Mouse (Mus musculus) stomach, postnatal 0 days (tissue): ENCODE data around the gene Kif28. TPM values are rescaled to one million over a fixed set of nuclear protein-coding genes. Genes with fewer than 3 reads are reported as not detected.

ENCODE experiments used
- ATAC-seq: fragments of 200-750 bp; cut with Nextera tagmentation; 2 replicates; pipeline ENCODE4 v1.8.0; 2017; ENCODE audit not compliant: low FRiP score, low TSS enrichment
- DNase-seq: peaks from one replicate; pipeline ENCODE4 v3.0.0-alpha.2; 2016; ENCODE audit warnings: low spot score
- H3K27ac ChIP-seq: fragments of 300-500 bp; sonication (generic); replicated peaks from 2 replicates; pipeline ENCODE4 v1.5.1; 2014; ENCODE audit warnings: mild to moderate bottlenecking, control low read depth
- H3K27me3 ChIP-seq: fragments of 300-500 bp; sonication (generic); 2 replicates; pipeline ENCODE4 v1.6.1; 2014; ENCODE audit warnings: low read length; ENCODE audit not compliant: control insufficient read depth, insufficient read depth
- H3K36me3 ChIP-seq: fragments of 300-500 bp; sonication (generic); 2 replicates; pipeline ENCODE4 v1.6.1; 2014; ENCODE audit warnings: low read length, mixed read lengths; ENCODE audit not compliant: control insufficient read depth, insufficient read depth
- H3K4me1 ChIP-seq: fragments of 300-500 bp; sonication (generic); replicated peaks from 2 replicates; pipeline ENCODE4 v1.6.1; 2014; ENCODE audit warnings: antibody characterized with exemption; ENCODE audit not compliant: control insufficient read depth, insufficient read depth
- H3K4me2 ChIP-seq: fragments of 300-500 bp; sonication (generic); replicated peaks from 2 replicates; pipeline ENCODE4 v1.6.1; 2014; ENCODE audit warnings: low read depth, mild to moderate bottlenecking, control low read depth, moderate library complexity
- H3K4me3 ChIP-seq: fragments of 300-500 bp; sonication (generic); 2 replicates; pipeline ENCODE4 v1.5.1; 2014; ENCODE audit warnings: low read depth, low read length, control low read depth
- H3K9ac ChIP-seq: fragments of 300-500 bp; sonication (generic); 2 replicates; pipeline ENCODE4 v1.6.1; 2014; ENCODE audit warnings: mild to moderate bottlenecking, low read length, control low read depth, mixed read lengths
- H3K9me3 ChIP-seq: fragments of 300-500 bp; sonication (generic); 2 replicates; pipeline ENCODE4 v1.6.1; 2016; ENCODE audit warnings: low read length; ENCODE audit not compliant: control insufficient read depth
- CTCF ChIP-seq: IDR thresholded peaks from 2 replicates; pipeline ENCODE4 v1.5.1; 2016; ENCODE audit warnings: antibody characterized with exemption, low read depth, mild to moderate bottlenecking, moderate library complexity
- EP300 ChIP-seq: optimal IDR thresholded peaks from 2 replicates; pipeline ENCODE3; 2016; ENCODE audit warnings: antibody characterized with exemption
- WGBS: fragments of 180-500 bp; shearing (Covaris S2); extraction: QIAGEN DNeasy Blood & Tissue Kit; methylation state at CpG from one replicate; pipeline ENCODE4 v1.1.7; 2014; 5-methylcytosine and 5-hydroxymethylcytosine counted together
- polyA plus RNA-seq: library from polyadenylated mRNA; unstranded; fragments of >200 nt; fragmentation: Nextera tagmentation; extraction: Ambion mirVana; gene quantifications from 2 replicates; pipeline ENCODE4 v1.2.1, GENCODE M21; 2015

Gene Kif28
- polyA plus RNA-seq, 1 experiment from 2014 or later: not detected

GRCm38 (mm10) chr1:179760086-179760485 is 15.0 kb upstream of the Kif28 start:
- Histone ChIP-seq H3K27ac (no peak overlapping the region), H3K4me3 (no peak overlapping the region), H3K36me3 (peaks cover 18% of the 10 kb centered on the region)

GRCm38 (mm10) chr1:179756477-179756876 is 11.4 kb upstream of the Kif28 start:
- DNase-seq (no peak), ATAC-seq (no peak)
- TF ChIP-seq EP300: no peak
- no peak for TF ChIP-seq CTCF
- Histone ChIP-seq H3K4me3 (no peak overlapping the region), H3K27me3 (no peaks in the 10 kb centered on the region), H3K9me3 (no peaks in the 10 kb centered on the region), H3K4me2 (no peak overlapping the region), H3K27ac (no peak overlapping the region), H3K9ac (no peak overlapping the region), H3K4me1 (no peaks in the 10 kb centered on the region), H3K36me3 (peaks cover 28% of the 10 kb centered on the region)

More at GRCm38 (mm10) chr1:179760086-179760485, 15.0 kb upstream of the Kif28 start:
- WGBS: 93% methylated on average over 5 of the region's 5 CpGs
- H3K4me1 ChIP-seq: no peaks in the 10 kb centered on the region
- no peak overlapping the region for H3K9ac ChIP-seq
- DNase-seq (no peak), ATAC-seq (no peak)
- no peaks in the 10 kb centered on the region for H3K27me3 ChIP-seq
- H3K4me2 ChIP-seq: no peak overlapping the region
- TF ChIP-seq EP300 (no peak), CTCF (no peak)
- no peaks in the 10 kb centered on the region for H3K9me3 ChIP-seq

GRCm38 (mm10) chr1:179753006-179753405 is 7.9 kb upstream of the Kif28 start:
- Histone ChIP-seq H3K36me3 (peaks cover 21% of the 10 kb centered on the region), H3K4me3 (no peak overlapping the region), H3K9ac (no peak overlapping the region), H3K4me1 (no peaks in the 10 kb centered on the region), H3K9me3 (no peaks in the 10 kb centered on the region), H3K27ac (no peak overlapping the region), H3K4me2 (no peak overlapping the region), H3K27me3 (no peaks in the 10 kb centered on the region)
- TF ChIP-seq EP300 (no peak), CTCF (no peak)
- WGBS: 90% methylated on average over 8 of the region's 8 CpGs
- DNase-seq: no peak
- ATAC-seq: no peak

DNA sequence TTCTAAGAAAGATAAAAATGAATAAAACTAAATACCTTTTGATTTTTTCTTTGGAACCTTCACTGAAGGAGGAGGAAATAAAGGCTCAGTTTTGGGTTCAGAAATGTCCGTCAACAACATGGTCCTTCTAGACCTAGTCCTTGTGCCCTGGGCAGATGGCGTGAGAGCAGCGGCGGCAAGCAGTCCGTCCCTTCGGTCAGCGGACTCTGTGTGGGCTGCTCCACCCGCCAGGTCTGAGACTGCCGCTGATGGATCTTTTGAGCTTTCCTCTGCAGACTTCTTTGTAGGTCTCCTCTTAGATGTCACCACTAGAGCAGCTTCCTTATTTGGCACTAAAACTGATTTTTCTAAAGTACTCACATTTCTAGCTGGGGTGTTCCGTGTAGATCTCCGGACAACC is 7.2 kb upstream of the Kif28 start:
- H3K36me3 ChIP-seq: peaks cover 23% of the 10 kb centered on the region
- no peaks in the 10 kb centered on the region for H3K27me3 ChIP-seq
- DNase-seq (no peak), ATAC-seq (no peak)
- H3K4me1 ChIP-seq: no peaks in the 10 kb centered on the region
- WGBS: 96% methylated on average over 11 of the region's 11 CpGs
- H3K4me2 ChIP-seq: no peak overlapping the region
- H3K9me3 ChIP-seq: no peaks in the 10 kb centered on the region
- no peak overlapping the region for H3K4me3 ChIP-seq
- no peak overlapping the region for H3K27ac ChIP-seq
- no peak for TF ChIP-seq EP300
- H3K9ac ChIP-seq: no peak overlapping the region

GRCm38 (mm10) chr1:179743593-179744193 is 1.4 kb downstream of the Kif28 start:
- no peak overlapping the region for H3K27ac ChIP-seq
- whole genome bisulfite sequencing: 63% methylated on average over 4 of the region's 4 CpGs

DNA sequence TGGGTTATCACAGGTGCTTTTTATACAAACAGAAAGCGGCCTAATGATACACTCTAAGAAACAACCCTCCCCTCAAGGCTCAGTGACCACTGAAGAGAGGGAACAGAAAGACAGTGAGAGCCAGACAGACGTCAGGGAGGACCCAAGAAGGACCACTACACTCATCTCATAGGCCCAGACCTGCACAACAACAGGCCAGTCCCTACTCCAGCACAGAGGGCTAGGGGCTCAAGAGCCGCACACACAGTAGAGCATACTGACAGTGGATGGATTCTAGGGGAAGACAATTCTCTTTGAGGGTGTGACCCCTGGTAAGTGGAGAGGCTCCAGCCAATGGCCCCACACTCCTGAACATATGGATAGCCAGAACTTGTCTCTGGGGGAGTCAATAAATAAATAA is 8.6 kb downstream of the Kif28 start:
- WGBS: 91% methylated on average over 3 of the region's 3 CpGs
- H3K9ac ChIP-seq: no peak overlapping the region
- no peak overlapping the region for H3K27ac ChIP-seq
- no peak for ATAC-seq
- H3K4me1 ChIP-seq: no peaks in the 10 kb centered on the region
- no peak overlapping the region for H3K4me2 ChIP-seq
- H3K36me3 ChIP-seq: no peaks in the 10 kb centered on the region
- no peak for DNase-seq
- H3K27me3 ChIP-seq: no peaks in the 10 kb centered on the region
- no peaks in the 10 kb centered on the region for H3K9me3 ChIP-seq
- no peak for TF ChIP-seq EP300
- TF ChIP-seq CTCF: no peak
- H3K4me3 ChIP-seq: no peak overlapping the region

More at GRCm38 (mm10) chr1:179743593-179744193, 1.4 kb downstream of the Kif28 start:
- Histone ChIP-seq H3K36me3 (peaks cover 10% of the 10 kb centered on the region), H3K4me2 (no peak overlapping the region), H3K4me3 (no peak overlapping the region), H3K27me3 (no peaks in the 10 kb centered on the region), H3K9ac (no peak overlapping the region), H3K4me1 (no peaks in the 10 kb centered on the region), H3K9me3 (no peaks in the 10 kb centered on the region)
- ATAC-seq (peak; percentile 90), DNase-seq (peak; percentile 34)
- TF ChIP-seq CTCF (no peak), EP300 (no peak)
